Mouse (Mus musculus): ENCODE results near the gene Dnmt1. TPM values are rescaled to one million over a fixed set of nuclear protein-coding genes. Genes with fewer than 3 reads are reported as not detected.

Dnmt1 gene
- polyA plus RNA-seq, 1 experiment from 2014 or later, result 56.3 TPM

GRCm38 (mm10) chr9:20979181-20979580 is 19.5 kb upstream of the Dnmt1 start:
- H3K4me1 ChIP-seq (ENCODE audit: control insufficient read depth, insufficient read depth, low read length), result peaks cover 23% of the 10 kb centered on the region
- H3K9me3 ChIP-seq (ENCODE audit: control insufficient read depth, low read length), result no peaks in the 10 kb centered on the region
- no peak for ATAC-seq
- H3K27me3 ChIP-seq (replicated peaks; ENCODE audit: control insufficient read depth, insufficient read depth, low read length), result no peaks in the 10 kb centered on the region
- H3K27ac ChIP-seq (ENCODE audit: low read length), result 0 out of 2 replicates have a peak overlapping the region, but pooled peaks have one; percentile 21
- 55% methylated on average over 5 of the region's 5 CpGs for WGBS
- H3K9ac ChIP-seq (ENCODE audit: low read depth, low read length), result no peak overlapping the region
- H3K36me3 ChIP-seq (ENCODE audit: control insufficient read depth, insufficient read depth, low read length), result no peaks in the 10 kb centered on the region
- no peak overlapping the region for H3K4me3 ChIP-seq (ENCODE audit: low read length)
- H3K4me2 ChIP-seq (ENCODE audit: low read depth, low read length), result no peak overlapping the region

- Histone ChIP-seq H3K9me3 (ENCODE audit: control insufficient read depth, low read length) (no peaks in the 10 kb centered on the region), H3K36me3 (ENCODE audit: control insufficient read depth, insufficient read depth, low read length) (no peaks in the 10 kb centered on the region), H3K4me2 (ENCODE audit: low read depth, low read length) (no peak overlapping the region), H3K27me3 (replicated peaks; ENCODE audit: control insufficient read depth, insufficient read depth, low read length) (no peaks in the 10 kb centered on the region), H3K27ac (ENCODE audit: low read length) (0 out of 2 replicates have a peak overlapping the region, but pooled peaks have one; percentile 21), H3K4me1 (ENCODE audit: control insufficient read depth, insufficient read depth, low read length) (peaks cover 28% of the 10 kb centered on the region), H3K9ac (ENCODE audit: low read depth, low read length) (no peak overlapping the region), H3K4me3 (ENCODE audit: low read length) (no peak overlapping the region)
- no peak for ATAC-seq
- WGBS, result 46% methylated on average over 10 of the region's 10 CpGs
Measured at GRCm38 (mm10) chr9:20978409-20979095, 18.9 kb upstream of the Dnmt1 start.

- Histone ChIP-seq H3K4me2 (ENCODE audit: low read depth, low read length) (peak overlapping the region; percentile 87), H3K36me3 (ENCODE audit: control insufficient read depth, insufficient read depth, low read length) (no peaks in the 10 kb centered on the region), H3K4me1 (ENCODE audit: control insufficient read depth, insufficient read depth, low read length) (peaks cover 37% of the 10 kb centered on the region), H3K9ac (ENCODE audit: low read depth, low read length) (peak overlapping the region; percentile 87), H3K27ac (ENCODE audit: low read length) (peak overlapping the region; percentile 90), H3K4me3 (ENCODE audit: low read length) (peak overlapping the region; percentile 80), H3K9me3 (ENCODE audit: control insufficient read depth, low read length) (no peaks in the 10 kb centered on the region), H3K27me3 (replicated peaks; ENCODE audit: control insufficient read depth, insufficient read depth, low read length) (no peaks in the 10 kb centered on the region)
- ATAC-seq, result no peak; the same call in 1 of the 2 replicates
- WGBS, result 1% methylated on average over 4 of the region's 4 CpGs
Measured at GRCm38 (mm10) chr9:20976961-20977689, 17.4 kb upstream of the Dnmt1 start.

- H3K9ac ChIP-seq (ENCODE audit: low read depth, low read length), result peak within 1 kb of the TSS; percentile 87
- no peaks in the 10 kb centered on the region for H3K9me3 ChIP-seq (ENCODE audit: control insufficient read depth, low read length)
- H3K27me3 ChIP-seq (replicated peaks; ENCODE audit: control insufficient read depth, insufficient read depth, low read length), result no peaks in the 10 kb centered on the region
- H3K4me1 ChIP-seq (ENCODE audit: control insufficient read depth, insufficient read depth, low read length), result peaks cover 43% of the 10 kb centered on the region
- WGBS, result under 1% methylated on average over 45 of the region's 47 CpGs
- H3K4me2 ChIP-seq (ENCODE audit: low read depth, low read length), result peak within 1 kb of the TSS; percentile 87
- H3K27ac ChIP-seq (ENCODE audit: low read length), result peak within 1 kb of the TSS; percentile 90
- no peaks in the 10 kb centered on the region for H3K36me3 ChIP-seq (ENCODE audit: control insufficient read depth, insufficient read depth, low read length)
- peak within 1 kb of the TSS; percentile 80 for H3K4me3 ChIP-seq (ENCODE audit: low read length)
- peak; percentile 81 for ATAC-seq
Measured at GRCm38 (mm10) chr9:20976216-20976960, 16.7 kb upstream of the Dnmt1 start, which contains the start of gene S1pr2. TSS of gene S1pr2 (minus strand) at chr9:20976781.

GRCm38 (mm10) chr9:20975431-20976215 is 15.9 kb upstream of the Dnmt1 start:
- H3K4me1 ChIP-seq (ENCODE audit: control insufficient read depth, insufficient read depth, low read length), result peaks cover 49% of the 10 kb centered on the region
- H3K4me2 ChIP-seq (ENCODE audit: low read depth, low read length), result peak overlapping the region; percentile 87
- H3K27me3 ChIP-seq (replicated peaks; ENCODE audit: control insufficient read depth, insufficient read depth, low read length), result no peaks in the 10 kb centered on the region
- no peaks in the 10 kb centered on the region for H3K36me3 ChIP-seq (ENCODE audit: control insufficient read depth, insufficient read depth, low read length)
- H3K4me3 ChIP-seq (ENCODE audit: low read length), result peak overlapping the region; percentile 80
- 1% methylated on average over 45 of the region's 45 CpGs for WGBS
- H3K9ac ChIP-seq (ENCODE audit: low read depth, low read length), result peak overlapping the region; percentile 87
- peak overlapping the region; percentile 90 for H3K27ac ChIP-seq (ENCODE audit: low read length)
- H3K9me3 ChIP-seq (ENCODE audit: control insufficient read depth, low read length), result no peaks in the 10 kb centered on the region
- ATAC-seq, result peak; percentile 32

- H3K4me1 ChIP-seq (ENCODE audit: control insufficient read depth, insufficient read depth, low read length), result peaks cover 48% of the 10 kb centered on the region
- H3K27ac ChIP-seq (ENCODE audit: low read length), result peak overlapping the region; percentile 57
- peak overlapping the region; percentile 80 for H3K4me3 ChIP-seq (ENCODE audit: low read length)
- WGBS, result 52% methylated on average over 6 of the region's 6 CpGs
- peak overlapping the region; percentile 25 for H3K9ac ChIP-seq (ENCODE audit: low read depth, low read length)
- peak overlapping the region; percentile 50 for H3K4me2 ChIP-seq (ENCODE audit: low read depth, low read length)
- no peaks in the 10 kb centered on the region for H3K9me3 ChIP-seq (ENCODE audit: control insufficient read depth, low read length)
- no peaks in the 10 kb centered on the region for H3K36me3 ChIP-seq (ENCODE audit: control insufficient read depth, insufficient read depth, low read length)
- no peak for ATAC-seq
- no peaks in the 10 kb centered on the region for H3K27me3 ChIP-seq (replicated peaks; ENCODE audit: control insufficient read depth, insufficient read depth, low read length)
Measured at GRCm38 (mm10) chr9:20973682-20974075, 14.0 kb upstream of the Dnmt1 start.

- peak overlapping the region; percentile 50 for H3K4me2 ChIP-seq (ENCODE audit: low read depth, low read length)
- H3K9me3 ChIP-seq (ENCODE audit: control insufficient read depth, low read length), result no peaks in the 10 kb centered on the region
- H3K4me1 ChIP-seq (ENCODE audit: control insufficient read depth, insufficient read depth, low read length), result peaks cover 43% of the 10 kb centered on the region
- peak overlapping the region; percentile 70 for H3K27ac ChIP-seq (ENCODE audit: low read length)
- 73% methylated on average over 4 of the region's 4 CpGs for WGBS
- H3K36me3 ChIP-seq (ENCODE audit: control insufficient read depth, insufficient read depth, low read length), result 0 out of 2 replicates have a peak, but pooled peaks cover under 1% of the 10 kb centered on the region
- H3K9ac ChIP-seq (ENCODE audit: low read depth, low read length), result peak overlapping the region; percentile 63; the same call in 1 of the 2 replicates
- ATAC-seq, result no peak
- no peaks in the 10 kb centered on the region for H3K27me3 ChIP-seq (replicated peaks; ENCODE audit: control insufficient read depth, insufficient read depth, low read length)
- no peak overlapping the region for H3K4me3 ChIP-seq (ENCODE audit: low read length)
Measured at GRCm38 (mm10) chr9:20973001-20973681, 13.5 kb upstream of the Dnmt1 start.

GRCm38 (mm10) chr9:20972141-20972992 is 12.7 kb upstream of the Dnmt1 start:
- no peaks in the 10 kb centered on the region for H3K27me3 ChIP-seq (replicated peaks; ENCODE audit: control insufficient read depth, insufficient read depth, low read length)
- WGBS, result 35% methylated on average over 28 of the region's 28 CpGs
- peaks cover 42% of the 10 kb centered on the region for H3K4me1 ChIP-seq (ENCODE audit: control insufficient read depth, insufficient read depth, low read length)
- H3K4me3 ChIP-seq (ENCODE audit: low read length), result peak overlapping the region; percentile 27
- H3K36me3 ChIP-seq (ENCODE audit: control insufficient read depth, insufficient read depth, low read length), result peaks cover 8% of the 10 kb centered on the region; the same call in 1 of the 2 replicates
- ATAC-seq, result peak; percentile 38
- H3K9me3 ChIP-seq (ENCODE audit: control insufficient read depth, low read length), result no peaks in the 10 kb centered on the region
- H3K27ac ChIP-seq (ENCODE audit: low read length), result peak overlapping the region; percentile 70
- H3K4me2 ChIP-seq (ENCODE audit: low read depth, low read length), result peak overlapping the region; percentile 50
- H3K9ac ChIP-seq (ENCODE audit: low read depth, low read length), result peak overlapping the region; percentile 63
